Mouse (Mus musculus) midbrain, embryonic 11.5 days (tissue): ENCODE results near the gene Usp45. TPM values are rescaled to one million over a fixed set of nuclear protein-coding genes. Genes with fewer than 3 reads are reported as not detected.

ENCODE experiments used
- ATAC-seq: fragments of 200-750 bp; cut with Nextera tagmentation; 2 replicates; pipeline ENCODE4 v1.8.0; 2017; ENCODE audit warnings: moderate TSS enrichment, moderate library complexity; ENCODE audit not compliant: low FRiP score
- DNase-seq: peaks from one replicate; pipeline ENCODE4 v3.0.0; 2015; ENCODE audit warnings: low spot score; ENCODE audit errors: missing footprints
- H3K27ac ChIP-seq: fragments of 300-500 bp; sonication (generic); 2 replicates; pipeline ENCODE4 v1.5.1; 2014; ENCODE audit warnings: low read depth, low read length
- H3K27me3 ChIP-seq: fragments of 300-500 bp; sonication (generic); 2 replicates; pipeline ENCODE4 v1.6.1; 2014; ENCODE audit warnings: mild to moderate bottlenecking, low read length, moderate library complexity, mixed read lengths; ENCODE audit not compliant: control insufficient read depth, insufficient read depth
- H3K36me3 ChIP-seq: fragments of 300-500 bp; sonication (generic); 2 replicates; pipeline ENCODE4 v1.6.1; 2014; ENCODE audit warnings: mild to moderate bottlenecking, low read length, moderate library complexity, mixed read lengths; ENCODE audit not compliant: control insufficient read depth, insufficient read depth
- H3K4me1 ChIP-seq: fragments of 300-500 bp; sonication (generic); 2 replicates; pipeline ENCODE4 v1.6.1; 2014; ENCODE audit warnings: low read length; ENCODE audit not compliant: control insufficient read depth, insufficient read depth
- H3K4me2 ChIP-seq: fragments of 300-500 bp; sonication (generic); 2 replicates; pipeline ENCODE4 v1.6.1; 2014; ENCODE audit warnings: mild to moderate bottlenecking, moderate library complexity
- H3K4me3 ChIP-seq: fragments of 300-500 bp; sonication (generic); 2 replicates; pipeline ENCODE4 v1.5.1; 2014; ENCODE audit warnings: low read depth, low read length
- H3K9ac ChIP-seq: fragments of 300-500 bp; sonication (generic); 2 replicates; pipeline ENCODE4 v1.6.1; 2014; ENCODE audit warnings: low read length
- H3K9me3 ChIP-seq: fragments of 300-500 bp; sonication (generic); 2 replicates; pipeline ENCODE4 v1.6.1; 2016; ENCODE audit warnings: low read length; ENCODE audit not compliant: control insufficient read depth
- WGBS: fragments of 180-500 bp; shearing (Covaris S2); extraction: QIAGEN DNeasy Blood & Tissue Kit; methylation state at CpG from one replicate; pipeline ENCODE4 v1.1.7; 2014; 5-methylcytosine and 5-hydroxymethylcytosine counted together
- polyA plus RNA-seq: library from polyadenylated mRNA; unstranded; fragments of >200 nt; fragmentation: Nextera tagmentation; extraction: Ambion mirVana; gene quantifications from 2 replicates; pipeline ENCODE4 v1.2.1, GENCODE M21; 2014

Gene Usp45
- polyA plus RNA-seq, 1 experiment from 2014 or later = 13.4 TPM

DNA sequence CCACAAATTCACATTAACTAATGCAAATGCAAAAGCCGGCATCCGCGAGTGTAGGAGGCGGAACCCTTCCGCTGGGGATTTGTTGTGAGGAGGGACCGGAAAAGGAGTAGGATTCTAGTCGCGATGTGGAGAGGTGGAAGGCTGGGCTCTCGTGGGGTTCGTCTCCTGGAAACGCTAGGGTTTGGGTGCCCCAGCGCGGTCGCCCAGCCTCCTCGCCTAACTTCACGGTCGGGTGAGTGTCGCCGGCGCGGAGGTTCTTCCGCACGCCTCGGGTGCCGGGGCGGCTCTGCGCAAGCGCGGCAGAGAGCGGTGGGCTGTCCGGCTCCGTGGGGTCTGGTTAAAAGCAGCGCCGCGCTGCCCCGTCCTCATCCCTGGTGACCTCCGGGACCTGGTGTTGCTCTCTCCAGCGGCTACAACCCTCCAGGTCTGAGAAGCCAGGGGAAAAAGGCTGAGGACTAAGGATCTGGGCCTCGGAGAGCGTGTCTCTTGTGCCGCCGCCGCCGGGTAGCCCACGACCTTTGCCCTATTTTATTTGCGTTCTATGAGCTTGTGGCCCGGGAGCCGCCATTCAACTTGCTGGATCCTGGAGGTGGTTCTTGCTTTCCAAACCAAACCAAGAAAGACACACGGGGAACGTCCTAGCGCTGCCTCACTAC is 112.7 kb downstream of the Usp45 start, which contains the start of gene Coq3:
TSS of gene Coq3 (plus strand) at position 109 of the 656 bp plus-strand sequence.
- H3K27me3 ChIP-seq = no peaks in the 10 kb centered on the region

DNA sequence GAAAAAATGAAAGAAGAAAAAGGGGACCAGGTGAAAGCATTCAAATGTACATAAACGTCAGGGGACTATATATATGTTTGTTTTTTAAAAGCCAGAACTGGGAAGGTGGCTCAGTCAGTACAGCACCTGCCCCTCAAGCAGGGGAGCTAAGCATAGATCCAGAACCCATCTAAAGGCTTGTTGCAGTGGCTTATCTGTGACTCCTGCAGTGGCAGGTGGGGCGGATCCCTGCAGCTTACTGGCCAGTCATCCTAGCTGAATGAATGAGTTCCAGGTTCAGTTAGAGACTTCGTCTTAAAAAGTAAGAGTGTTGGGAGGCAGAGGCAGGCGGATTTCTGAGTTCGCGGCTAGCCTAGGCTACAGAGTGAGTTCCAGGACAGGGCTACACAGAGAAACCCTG is 115.8 kb downstream of the Usp45 start:
- DNase-seq (no peak), ATAC-seq (no peak)
- Histone ChIP-seq H3K4me1 (no peaks in the 10 kb centered on the region), H3K27me3 (no peaks in the 10 kb centered on the region), H3K9me3 (no peaks in the 10 kb centered on the region), H3K27ac (no peak overlapping the region), H3K4me2 (no peak overlapping the region), H3K36me3 (no peaks in the 10 kb centered on the region), H3K4me3 (no peak overlapping the region), H3K9ac (no peak overlapping the region)
- 92% methylated on average over 6 of the region's 6 CpGs for WGBS

More for the DNA sequence above, 112.7 kb downstream of the Usp45 start, which contains the start of gene Coq3:
- no peaks in the 10 kb centered on the region for H3K9me3 ChIP-seq
- peak within 1 kb of the TSS; percentile 83 for H3K9ac ChIP-seq
- peaks cover 2% of the 10 kb centered on the region; the same call in 1 of the 2 replicates for H3K36me3 ChIP-seq
- under 1% methylated on average over 42 of the region's 51 CpGs for WGBS
- peak within 1 kb of the TSS; percentile 52 for H3K4me3 ChIP-seq
- ATAC-seq (peak; percentile 95), DNase-seq (peak; percentile 98)
- H3K4me1 ChIP-seq = no peaks in the 10 kb centered on the region
- H3K4me2 ChIP-seq = peak within 1 kb of the TSS; percentile 63
- peak within 1 kb of the TSS; percentile 89 for H3K27ac ChIP-seq

DNA sequence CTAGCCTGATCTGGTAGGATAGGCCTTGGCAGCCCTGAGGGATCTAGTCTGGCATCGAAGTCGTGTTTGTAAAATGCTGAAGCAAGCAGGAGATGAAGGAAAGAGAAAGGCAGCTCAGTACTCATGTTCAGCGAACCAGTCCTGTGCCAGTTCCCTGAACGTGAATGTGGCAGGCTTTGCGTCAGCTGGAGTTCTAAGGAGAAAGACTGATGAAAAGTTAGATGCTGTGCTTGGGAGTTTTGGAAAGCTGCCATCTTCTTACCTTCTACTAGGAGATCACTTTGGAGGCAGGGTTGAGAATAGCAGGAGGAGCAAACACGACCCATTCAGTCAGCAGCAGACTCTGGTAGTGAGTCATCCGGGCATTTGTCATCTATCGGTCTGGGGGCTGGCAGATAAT is 118.9 kb downstream of the Usp45 start:
- H3K36me3 ChIP-seq = no peaks in the 10 kb centered on the region
- no peaks in the 10 kb centered on the region for H3K4me1 ChIP-seq
- WGBS = 92% methylated on average over 8 of the region's 8 CpGs
- H3K9me3 ChIP-seq = no peaks in the 10 kb centered on the region
- H3K4me3 ChIP-seq = no peak overlapping the region
- H3K9ac ChIP-seq = no peak overlapping the region
- DNase-seq (no peak), ATAC-seq (no peak)
- no peaks in the 10 kb centered on the region for H3K27me3 ChIP-seq
- no peak overlapping the region for H3K4me2 ChIP-seq
- H3K27ac ChIP-seq = no peak overlapping the region

Other genes starting within 250 kb of the Usp45 start
- gene Prdm13, start 81.2 kb upstream of the Usp45 start, polyA plus RNA-seq = 0.15 and 0.25 TPM in 2 replicates
- gene Ccnc, start 39.5 kb upstream of the Usp45 start, polyA plus RNA-seq = 89.6 and 102 TPM in 2 replicates
- gene Tstd3, start 56 bp downstream of the Usp45 start, polyA plus RNA-seq = 32.3 and 35.9 TPM in 2 replicates
- 181 and 215 TPM in 2 replicates for gene Pnisr, start 80.4 kb downstream of the Usp45 start, polyA plus RNA-seq
- gene Coq3, start 112.5 kb downstream of the Usp45 start, polyA plus RNA-seq = 11.2 and 13.3 TPM in 2 replicates
- 20.9 and 21.4 TPM in 2 replicates for gene Faxc, start 164.2 kb downstream of the Usp45 start, polyA plus RNA-seq